Mouse (Mus musculus) liver, adult (tissue): ENCODE results near the gene Il23a.
A peak's percentile ranks its signal among the peaks of the same experiment; 100 is the strongest.

Experiments used
- GATA4 ChIP-seq: IDR thresholded peaks from 2 replicates; pipeline ENCODE4 v1.6.1; 2014; ENCODE audit warnings: mild to moderate bottlenecking, low read length; ENCODE audit not compliant: insufficient replicate concordance

Il23a gene

DNA sequence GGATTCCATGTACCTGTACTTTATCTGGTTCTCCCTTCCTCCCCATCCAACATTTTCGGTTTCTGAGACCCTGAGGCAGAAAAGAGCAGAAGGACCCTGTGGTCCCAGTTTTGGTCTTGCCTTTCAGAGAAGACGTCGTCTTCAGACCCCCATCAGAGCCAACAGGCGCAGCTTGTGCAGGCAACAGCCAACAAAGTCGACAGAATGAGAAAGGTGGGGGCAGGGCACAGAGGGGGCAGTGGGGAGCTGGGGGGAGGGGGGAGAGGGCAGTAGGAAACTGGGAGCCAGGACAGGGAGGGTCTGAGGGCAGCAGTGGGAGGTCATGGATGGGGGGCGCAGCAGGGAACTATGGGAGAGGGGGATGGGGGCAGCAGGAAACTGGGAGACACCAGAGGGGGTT, 20.4 kb downstream of the Il23a start:
- no peak for TF ChIP-seq GATA4

GRCm38 (mm10) chr10:128271883-128272282, 26.7 kb downstream of the Il23a start:
- TF ChIP-seq GATA4: no peak

DNA sequence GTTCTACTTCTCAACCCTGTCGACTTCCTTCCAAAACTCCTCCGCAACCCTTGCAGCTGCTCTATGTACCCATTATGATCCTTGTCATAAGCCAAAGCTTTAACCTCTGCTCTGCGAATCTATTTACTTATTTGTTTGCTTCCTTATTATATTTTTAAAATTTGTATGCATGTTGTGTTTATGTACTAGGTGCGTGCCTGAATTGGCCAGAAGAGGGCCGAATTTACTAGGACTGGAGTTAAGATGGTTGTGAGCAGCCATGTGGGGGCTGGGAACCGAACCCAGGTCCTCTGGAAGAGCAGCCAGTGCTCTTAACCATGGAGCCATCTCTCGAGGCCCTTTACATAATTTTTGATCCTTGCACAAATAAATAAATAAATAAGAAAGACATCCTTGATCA, 27.7 kb downstream of the Il23a start:
- no peak for TF ChIP-seq GATA4

GRCm38 (mm10) chr10:128270287-128270841, 28.2 kb downstream of the Il23a start, which contains the start of gene Stat2:
TSS of gene Stat2 (plus strand) at chr10:128270559.
- peak; percentile 56; the same call in 1 of the 2 replicates for TF ChIP-seq GATA4

DNA sequence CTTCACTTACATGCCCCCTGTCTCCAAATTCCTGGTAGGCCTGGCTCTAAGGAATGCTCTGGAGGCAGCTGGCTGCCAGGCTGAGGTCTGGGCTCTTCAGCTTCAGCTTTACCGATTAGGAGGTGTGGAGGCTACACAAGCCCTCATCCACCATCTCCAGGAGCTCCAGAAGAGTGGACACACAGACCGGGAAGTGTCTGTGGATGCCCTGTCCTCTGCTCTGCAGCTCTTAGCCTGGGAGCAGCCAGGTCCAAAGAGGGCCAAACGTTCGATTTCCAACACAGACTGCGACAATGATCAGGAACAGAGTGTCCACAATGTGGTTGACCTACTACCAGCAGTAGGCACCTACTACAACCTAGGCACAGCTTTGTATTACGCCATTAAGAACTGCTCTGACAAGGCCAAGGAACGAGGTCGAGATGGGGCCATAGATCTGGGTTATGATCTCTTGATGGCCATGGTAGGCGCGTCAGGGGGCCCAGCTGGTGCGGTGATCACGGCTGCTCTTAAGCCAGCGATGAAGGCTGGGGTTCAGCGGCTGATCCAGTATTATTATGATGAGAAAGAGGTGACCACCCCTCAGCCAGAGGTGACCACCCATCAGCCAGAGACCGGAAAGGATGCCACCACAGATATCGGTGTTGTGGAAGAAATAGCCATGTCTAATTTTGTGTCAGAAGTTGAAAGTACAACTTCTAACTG, 29.2 kb downstream of the Il23a start:
- TF ChIP-seq GATA4: no peak

- TF ChIP-seq GATA4: peak; percentile 77; the same call in 1 of the 2 replicates
Measured at GRCm38 (mm10) chr10:128268371-128268770, 30.2 kb downstream of the Il23a start, which contains the start of gene Apof. TSS of gene Apof (plus strand) at chr10:128268671.

GRCm38 (mm10) chr10:128263393-128264310, 34.9 kb downstream of the Il23a start:
- no peak for TF ChIP-seq GATA4

DNA sequence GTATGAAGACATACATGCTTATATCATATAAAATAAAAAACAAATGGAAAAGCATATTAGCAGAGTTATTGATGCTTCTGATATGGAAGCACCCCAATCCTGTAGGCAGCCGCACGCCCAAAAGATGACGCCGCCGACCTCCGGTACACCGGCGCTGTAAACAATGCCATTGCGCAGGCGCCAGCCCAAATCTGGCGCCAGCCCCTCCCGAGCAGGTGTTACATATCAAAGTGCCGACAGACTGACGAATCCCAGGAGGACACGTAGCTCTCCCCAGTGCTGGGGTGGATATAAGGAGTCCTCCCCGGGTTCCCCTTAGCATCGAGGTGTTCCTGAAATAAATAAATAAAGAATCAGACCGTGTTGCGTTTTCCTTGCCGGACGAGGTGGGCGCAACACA, 36.3 kb downstream of the Il23a start:
- TF ChIP-seq GATA4: no peak

DNA sequence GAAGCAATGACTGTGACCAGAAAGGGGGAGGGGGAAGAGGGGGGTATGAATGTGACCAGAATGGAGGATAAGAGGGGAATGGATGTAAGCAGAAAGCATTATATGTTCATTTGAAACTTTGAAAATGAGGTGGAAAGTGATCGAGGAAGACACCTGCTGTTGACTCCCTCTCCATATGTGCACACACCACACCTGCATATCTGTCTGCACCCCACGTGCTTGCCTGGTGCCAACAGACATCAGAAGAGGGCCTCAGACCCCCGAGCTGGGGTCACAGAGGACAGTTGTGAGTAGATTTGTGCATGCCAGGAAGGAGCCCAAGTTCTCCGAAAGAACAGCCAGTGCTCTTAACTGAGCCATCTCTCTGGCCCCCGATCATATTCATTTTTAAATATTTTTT, 38.6 kb downstream of the Il23a start:
- no peak for TF ChIP-seq GATA4

GRCm38 (mm10) chr10:128258953-128259352, 39.6 kb downstream of the Il23a start:
- TF ChIP-seq GATA4: no peak

- no peak for TF ChIP-seq GATA4
Measured at GRCm38 (mm10) chr10:128256328-128256727, 42.2 kb downstream of the Il23a start.

DNA sequence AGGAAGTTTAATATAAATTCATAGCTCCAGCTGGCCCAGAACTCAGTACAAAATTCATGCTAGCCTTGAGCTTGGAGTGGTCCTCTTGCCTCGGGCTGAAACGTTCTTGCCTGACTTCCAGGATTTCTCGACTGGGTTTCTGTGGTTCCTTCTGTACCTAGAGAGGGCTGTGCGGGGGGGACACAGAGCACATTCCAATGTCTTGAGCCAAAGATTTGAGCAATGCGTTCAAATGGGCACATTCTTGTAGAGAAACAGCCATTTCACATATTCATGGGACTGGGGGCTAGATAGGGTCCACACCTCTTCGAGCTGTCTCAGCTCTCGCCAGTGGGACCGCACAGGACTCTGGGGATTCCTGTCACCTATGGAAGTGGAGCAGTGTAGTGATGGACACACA, 42.6 kb downstream of the Il23a start:
- no peak for TF ChIP-seq GATA4

DNA sequence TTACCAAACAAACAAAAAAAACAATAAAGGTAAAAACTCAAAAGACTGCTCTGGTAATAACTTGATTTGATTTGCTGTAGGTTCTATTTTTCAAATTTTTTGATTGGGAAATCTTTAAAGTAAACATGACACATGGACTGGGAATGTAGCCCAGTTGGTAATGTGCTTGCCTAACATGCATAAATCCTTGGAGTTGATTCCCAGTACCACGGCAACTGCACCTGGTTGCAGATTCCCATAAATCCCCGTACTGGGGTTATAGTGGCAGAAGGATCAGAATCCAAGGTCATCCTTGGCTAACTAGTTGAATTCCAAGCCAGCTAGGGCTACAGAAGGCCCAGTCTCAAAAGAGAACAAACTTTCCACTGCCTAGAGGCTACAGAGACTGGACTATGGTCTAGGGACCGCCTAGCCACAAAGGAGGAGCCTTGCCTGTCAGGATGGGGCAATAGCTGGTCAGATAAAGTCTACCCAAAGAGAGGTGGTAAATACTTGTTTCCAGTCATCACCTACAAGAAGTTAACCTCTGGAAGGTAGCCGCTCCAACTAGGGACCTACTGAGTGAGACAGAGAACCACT, 44.8 kb downstream of the Il23a start, which contains the start of gene Apon:
Apon (plus strand) TSS at position 420 of the 579 bp plus-strand sequence.
- TF ChIP-seq GATA4: no peak; the same call in 1 of the 2 replicates

- TF ChIP-seq GATA4: no peak
Measured at GRCm38 (mm10) chr10:128250565-128250964, 48.0 kb downstream of the Il23a start.
